Mouse (Mus musculus): ENCODE measurements around the gene Rbm18.
"Not testable (repeated sequence)": the region's sequence is repeated elsewhere in the genome, so short reads cannot be mapped to it uniquely, and the experiment has no call there.

Rbm18 gene

DNA sequence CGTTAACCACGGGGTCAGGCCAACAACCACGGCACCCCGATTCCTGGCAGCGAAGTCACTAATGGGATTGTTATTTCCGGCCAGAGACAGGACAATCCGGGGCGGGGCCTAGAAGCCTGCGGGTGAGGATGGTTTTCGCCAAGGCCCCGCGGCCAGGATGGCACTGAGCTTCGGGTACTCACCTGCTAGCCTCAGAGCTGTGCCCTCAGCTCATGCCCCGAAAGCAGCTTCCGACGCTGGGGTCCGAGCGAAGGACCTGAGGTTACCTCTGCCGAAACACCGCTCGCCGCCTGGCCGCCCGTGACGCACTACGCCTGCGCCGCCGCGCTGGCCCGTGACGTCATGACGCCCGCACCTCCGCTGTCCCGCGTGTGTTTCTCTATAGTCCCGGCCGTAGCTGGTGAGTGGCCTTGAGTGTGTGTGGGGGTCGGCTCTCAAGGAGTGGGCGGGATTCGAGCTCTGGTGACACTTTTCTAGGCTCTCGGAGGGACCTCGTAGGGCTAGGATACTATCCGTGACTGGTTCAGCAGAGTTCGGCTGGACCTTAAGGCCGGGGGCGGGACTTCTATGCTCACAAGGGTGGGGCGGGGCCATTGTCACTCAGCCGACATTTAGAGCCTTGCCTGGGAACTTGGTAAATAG is at the start of gene Rbm18, which contains the start of gene Mrrf:
Rbm18 (minus strand) TSS at position 474 of the 642 bp plus-strand sequence.
Mrrf (plus strand) TSS at position 90 of the 642 bp plus-strand sequence.
- peak; percentile 93 to 97 for DNase-seq (ENCODE audit: low spot score in 2 of 2)

DNA sequence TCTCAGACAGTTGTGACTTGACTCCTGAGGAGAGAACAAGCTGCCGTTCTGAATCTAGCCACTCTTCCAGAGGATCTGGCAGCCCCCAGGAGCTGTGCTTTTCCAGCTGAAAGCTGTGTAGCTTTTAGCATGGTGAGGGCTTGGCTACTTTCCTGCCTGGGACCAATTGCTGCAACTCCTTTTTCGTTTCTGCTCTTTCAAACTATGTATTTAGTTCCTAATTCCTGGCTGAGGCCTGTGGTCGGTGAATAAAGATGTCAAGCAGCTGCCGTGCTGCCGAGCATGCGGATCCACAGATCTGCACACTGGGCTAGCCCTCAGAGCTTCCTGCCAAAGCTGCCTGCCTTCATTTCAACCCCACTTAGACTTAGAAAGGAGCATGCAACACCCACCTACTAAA is 48.3 kb upstream of the Rbm18 start:
- DNase-seq (ENCODE audit: low spot score in 2 of 2) = peak in 1 of 2 experiments; percentile 26

DNA sequence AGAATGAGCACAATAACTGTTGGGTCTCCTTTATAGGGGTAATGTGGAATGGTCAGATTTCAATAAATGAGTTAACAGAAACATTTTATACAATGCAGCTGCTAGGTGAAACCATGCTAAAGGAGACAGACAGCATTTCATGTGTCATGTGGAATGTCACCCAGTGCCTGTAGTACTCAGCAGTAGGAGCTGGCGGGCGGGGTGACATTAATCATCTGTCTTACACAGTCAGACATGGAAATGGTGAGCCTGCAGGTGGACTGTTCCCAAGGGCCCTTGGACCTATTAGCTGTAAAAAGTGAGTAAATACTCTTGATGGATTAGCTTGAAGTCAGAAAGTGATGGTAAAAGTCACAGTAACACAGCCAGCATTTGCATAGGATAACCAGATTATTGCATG is 47.6 kb upstream of the Rbm18 start:
- DNase-seq (ENCODE audit: low spot score in 2 of 2) = no peak

DNA sequence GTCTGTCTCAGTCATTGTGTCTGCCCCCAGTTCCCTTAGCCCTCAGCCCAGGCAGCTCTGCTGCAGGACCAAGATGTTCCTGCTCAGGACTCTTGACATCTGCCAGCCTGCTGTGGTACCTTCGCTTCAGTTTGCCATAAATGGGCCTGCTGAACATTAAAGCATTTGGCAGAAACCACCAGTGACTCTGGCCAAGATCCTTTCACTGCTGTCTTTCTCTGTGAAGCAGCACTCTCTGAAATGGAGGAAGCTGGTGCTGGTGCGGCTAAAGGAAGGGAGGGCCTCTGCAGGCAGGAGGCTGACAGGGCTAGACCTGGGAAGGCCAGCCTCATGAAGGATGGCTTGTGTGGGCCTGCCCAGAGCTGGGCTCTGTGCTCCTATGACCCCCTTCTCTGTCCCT is 46.7 kb upstream of the Rbm18 start:
- no peak for DNase-seq (ENCODE audit: low spot score in 2 of 2)

DNA sequence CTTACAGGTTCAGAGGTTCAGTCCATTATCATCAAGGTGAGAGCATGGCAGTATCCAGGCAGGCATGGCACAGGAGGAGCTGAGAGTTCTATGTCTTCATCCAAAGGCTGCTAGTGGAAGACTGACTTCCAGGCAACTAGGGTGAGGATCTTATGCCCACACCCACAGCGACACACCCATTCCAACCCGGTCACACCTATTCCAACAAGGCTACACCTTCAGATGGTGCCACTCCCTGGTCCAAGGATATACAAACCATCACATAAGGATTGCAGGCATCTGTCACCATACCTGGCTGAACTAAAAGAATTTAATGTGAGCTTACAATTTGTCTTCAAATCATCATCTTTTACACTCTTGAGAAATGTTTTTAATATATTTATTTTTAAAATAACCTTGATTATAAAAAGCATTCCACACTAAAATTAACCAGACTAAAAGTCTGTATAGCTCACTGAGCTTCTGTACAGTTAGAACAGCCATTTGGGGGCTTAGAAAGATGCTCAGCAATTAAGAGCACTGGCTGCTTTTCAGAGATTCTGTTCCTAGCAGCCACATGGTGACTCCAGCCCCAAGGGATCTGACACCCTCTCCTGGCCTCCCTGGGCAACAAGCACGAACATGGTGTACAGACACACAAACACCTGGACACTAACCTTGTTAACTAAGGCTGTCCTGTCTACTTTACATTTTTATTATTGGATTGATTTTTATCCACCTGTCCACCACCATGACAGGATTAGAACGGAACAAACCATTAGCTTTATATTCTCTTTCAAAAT is 45.2 kb upstream of the Rbm18 start:
- DNase-seq (ENCODE audit: low spot score in 2 of 2) = not testable (repeated sequence)

DNA sequence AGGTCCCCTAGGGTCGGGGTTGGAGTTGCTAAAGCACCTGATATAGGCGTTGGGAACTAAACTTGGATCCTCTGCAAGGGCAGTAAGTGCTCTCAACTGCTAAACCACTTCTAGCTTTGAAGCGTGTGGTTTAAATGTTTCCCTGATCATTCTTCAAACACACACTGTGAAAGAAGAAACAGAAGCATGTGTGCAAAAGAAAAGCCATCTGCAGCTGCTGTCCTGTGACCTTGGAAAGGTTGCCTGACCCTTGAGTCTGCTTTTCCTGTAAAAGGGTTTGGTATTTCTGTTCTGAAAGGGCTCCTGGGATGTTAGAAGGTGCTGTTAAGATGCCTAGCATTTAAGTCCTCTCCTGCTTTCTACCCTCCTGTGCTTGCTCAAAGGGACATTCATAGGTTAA is 42.9 kb upstream of the Rbm18 start:
- no peak for DNase-seq (ENCODE audit: low spot score in 2 of 2)

DNA sequence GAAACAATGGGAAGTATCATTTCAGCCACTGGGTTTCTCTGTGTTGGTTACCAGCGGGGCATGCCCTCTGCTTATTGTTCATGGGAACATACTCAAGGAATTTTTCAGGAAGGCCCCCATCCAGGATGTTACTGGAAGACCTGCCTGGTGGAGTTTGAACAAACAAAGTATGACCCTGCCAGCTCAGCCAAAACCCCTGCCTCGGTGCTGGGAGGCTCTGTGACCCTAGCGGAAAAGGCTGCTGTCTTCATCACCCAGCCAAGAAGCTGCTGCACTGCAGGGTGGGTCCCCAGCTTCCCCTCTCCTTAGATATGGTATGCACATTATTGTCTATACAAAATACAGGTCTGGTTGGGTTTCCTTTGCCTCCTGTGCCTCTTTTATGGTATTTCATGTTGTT is 36.0 kb upstream of the Rbm18 start:
- no peak for DNase-seq (ENCODE audit: low spot score in 2 of 2)

DNA sequence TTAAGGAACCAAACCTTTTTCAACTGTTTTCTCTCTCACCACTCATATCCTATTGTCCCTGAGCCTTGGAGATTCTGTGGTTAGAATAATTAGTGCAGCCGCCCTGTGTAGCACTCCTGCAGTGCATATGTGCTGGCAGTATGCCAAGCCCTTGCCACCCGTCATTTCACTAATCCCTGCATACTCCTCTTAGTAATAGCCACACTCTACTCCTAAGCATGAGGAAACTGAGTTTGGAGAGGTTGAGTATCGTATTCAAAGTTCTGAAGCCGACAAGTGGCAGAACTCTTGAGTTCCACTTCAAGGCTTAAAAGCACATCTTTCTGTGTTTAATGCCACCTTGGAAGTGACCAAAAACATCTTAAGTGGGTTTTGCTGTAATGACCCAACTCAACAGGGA is 35.6 kb upstream of the Rbm18 start:
- no peak for DNase-seq (ENCODE audit: low spot score in 2 of 2)

DNA sequence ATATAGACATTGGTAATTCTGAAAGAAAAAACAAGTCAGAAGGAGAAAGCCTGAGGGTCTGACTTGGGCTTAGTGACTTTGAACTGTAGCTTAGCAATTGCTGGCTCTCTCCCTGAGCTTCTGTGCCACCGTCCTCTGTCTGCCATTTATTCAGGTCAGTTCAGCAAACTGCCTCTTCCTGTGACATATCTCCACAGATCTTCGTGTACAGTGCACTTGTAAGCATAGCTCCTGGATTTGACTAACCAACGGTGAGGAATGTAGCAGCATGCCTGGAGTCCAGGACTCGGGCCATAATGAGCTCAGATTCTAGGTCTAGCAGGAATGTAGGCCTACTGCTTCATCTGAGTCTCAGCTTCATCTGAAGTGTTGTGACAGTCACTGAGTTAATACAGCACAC is 32.6 kb upstream of the Rbm18 start:
- no peak for DNase-seq (ENCODE audit: low spot score in 2 of 2)

DNA sequence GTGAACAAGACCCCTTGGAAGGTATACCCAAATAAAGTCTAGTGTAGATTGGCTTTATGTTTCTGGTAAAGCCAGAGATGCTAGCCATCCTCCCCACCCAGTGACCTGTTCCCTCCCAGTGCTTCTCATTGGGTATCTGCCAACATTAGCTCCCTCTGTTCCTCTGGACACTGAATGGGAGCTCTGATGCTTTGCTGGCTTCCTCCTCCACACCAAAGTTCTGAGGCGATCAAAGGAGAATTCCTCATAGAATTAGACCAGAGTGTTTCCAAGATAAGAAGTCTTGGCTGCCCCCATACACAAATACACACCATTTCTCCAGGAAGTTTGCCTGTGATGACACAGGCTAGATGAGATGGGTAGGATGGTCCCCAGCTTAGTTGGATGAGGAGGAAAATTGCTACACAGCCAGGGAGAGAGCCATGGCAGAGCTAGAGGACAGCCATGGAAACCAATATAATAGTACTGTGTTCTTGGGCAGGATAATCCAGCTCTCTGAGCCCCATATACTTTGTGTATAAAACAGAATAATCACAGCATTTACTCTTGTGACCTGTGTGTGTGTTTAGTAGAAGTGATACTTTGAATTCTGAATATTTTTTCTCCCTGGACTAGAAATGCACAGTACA is 31.5 kb upstream of the Rbm18 start:
- no peak for DNase-seq (ENCODE audit: low spot score in 2 of 2)

DNA sequence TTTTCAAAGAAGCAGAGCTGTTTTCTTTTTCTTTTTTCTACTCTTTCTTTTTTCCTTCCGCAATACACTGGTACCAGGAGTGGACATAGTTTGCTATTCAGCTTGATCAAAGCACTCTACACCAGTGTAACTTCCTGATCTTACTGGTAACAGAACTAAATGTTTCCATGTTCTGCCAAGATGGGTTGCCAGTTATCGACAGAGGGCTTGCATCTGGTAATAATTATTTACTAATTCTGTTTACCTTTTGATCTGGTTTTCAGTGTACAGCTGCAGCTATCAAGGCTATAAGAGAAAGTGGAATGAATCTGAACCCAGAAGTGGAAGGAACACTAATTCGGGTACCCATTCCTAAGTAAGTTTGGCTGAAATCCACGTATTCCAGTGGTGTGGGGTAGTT is 22.8 kb upstream of the Rbm18 start:
- DNase-seq (ENCODE audit: low spot score in 2 of 2) = no peak

DNA sequence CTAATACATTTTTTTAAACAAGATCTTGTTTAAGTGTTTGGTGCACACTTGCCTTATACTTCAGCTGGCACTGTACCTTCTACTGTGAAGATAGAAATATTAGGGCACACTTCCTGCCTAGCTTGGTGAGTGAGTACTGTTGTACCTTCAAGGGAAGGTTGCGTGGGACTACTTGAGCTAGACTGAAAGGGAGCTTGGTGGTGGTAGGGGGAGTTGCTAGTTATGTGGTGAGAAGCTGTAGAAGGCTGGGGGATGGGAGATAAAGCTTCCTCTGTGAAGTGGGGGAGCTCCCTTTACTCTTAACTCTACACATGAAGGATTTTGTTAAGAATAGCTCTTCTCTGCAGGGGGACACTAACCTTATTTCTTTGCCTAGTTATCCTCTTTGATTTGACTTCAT is 20.9 kb upstream of the Rbm18 start:
- no peak for DNase-seq (ENCODE audit: low spot score in 2 of 2)

DNA sequence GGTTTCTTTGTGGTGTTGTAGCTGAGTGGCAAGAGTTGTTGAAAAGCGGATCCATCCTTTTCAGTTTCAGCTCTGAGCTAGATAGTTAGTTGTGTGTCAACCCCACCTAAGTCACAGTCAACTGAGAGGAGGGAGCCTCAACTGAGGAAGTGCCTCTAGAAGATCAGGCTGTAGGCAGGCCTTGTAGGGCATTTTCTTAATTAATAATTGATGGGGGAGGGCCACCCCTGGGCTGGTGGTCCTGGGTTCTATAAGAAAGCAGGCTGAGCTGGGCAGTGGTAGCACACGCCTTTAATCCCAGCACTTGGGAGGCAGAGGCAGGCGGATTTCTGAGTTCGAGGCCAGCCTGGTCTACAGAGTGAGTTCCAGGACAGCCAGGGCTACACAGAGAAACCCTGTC is 15.8 kb upstream of the Rbm18 start:
- DNase-seq (ENCODE audit: low spot score in 2 of 2) = not testable (repeated sequence)

DNA sequence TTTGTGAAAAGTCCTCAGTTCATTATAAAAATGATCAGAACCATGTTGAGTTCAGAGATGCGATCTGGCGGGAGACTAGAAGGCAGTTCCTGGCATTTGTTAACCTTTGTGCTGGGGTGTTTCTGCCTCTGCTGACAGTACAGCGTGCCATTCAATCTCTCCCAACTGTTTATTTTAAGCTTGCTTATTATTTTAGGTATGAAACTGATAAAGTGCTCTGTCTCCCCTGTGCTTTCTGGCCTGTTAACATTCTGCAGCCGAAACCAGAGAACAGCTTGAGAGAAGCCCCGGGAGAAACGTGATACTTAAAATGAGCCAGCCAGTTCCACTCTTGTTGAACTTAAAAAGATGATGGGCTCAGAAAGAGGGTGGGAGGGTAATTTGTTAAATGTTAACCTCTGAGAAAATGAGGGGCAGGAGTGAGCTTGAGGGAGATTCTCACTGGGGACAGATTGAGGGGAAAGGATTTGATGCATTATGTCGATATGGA is 12.3 kb upstream of the Rbm18 start:
- no peak for DNase-seq (ENCODE audit: low spot score in 2 of 2)

DNA sequence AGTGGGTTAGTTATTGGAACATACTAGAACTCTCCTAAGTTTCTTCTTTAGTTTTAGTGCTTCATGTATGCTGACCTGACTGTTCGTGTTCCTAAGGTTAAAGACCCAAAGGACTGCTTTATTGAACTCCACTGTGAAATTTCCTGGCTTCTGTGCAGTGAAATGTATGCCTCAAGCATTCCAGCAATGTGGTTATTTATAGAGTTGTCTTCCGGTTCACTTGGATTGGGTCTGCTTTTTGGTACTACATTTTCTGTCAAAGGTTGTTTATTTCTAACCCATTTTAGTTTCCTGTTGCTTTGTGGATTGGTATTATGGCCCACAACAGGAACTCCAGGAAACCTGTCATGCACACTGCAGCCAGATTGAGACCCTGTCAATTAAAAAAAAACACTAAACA is 2.5 kb upstream of the Rbm18 start:
- no peak for DNase-seq (ENCODE audit: low spot score in 2 of 2)

DNA sequence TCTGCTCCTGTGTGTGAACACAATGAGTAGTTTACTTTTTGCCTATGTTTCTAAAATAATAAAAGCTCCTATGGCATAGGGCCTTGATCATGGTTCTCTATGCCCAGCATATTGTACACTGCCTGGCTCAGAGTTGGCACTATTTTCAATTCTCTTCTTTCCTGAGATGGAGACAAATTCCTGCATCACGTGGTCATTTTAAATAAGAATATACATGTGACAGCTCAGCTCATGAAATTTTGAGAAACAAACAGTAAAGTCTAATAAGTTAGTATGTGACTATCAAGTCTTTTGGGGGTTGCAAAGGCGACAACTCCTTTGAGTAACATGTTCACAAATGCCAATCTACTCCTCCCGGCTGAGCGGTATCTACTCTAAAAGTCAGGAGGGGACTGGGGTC is 686 bp downstream of the Rbm18 start:
- no peak for DNase-seq (ENCODE audit: low spot score in 2 of 2)

DNA sequence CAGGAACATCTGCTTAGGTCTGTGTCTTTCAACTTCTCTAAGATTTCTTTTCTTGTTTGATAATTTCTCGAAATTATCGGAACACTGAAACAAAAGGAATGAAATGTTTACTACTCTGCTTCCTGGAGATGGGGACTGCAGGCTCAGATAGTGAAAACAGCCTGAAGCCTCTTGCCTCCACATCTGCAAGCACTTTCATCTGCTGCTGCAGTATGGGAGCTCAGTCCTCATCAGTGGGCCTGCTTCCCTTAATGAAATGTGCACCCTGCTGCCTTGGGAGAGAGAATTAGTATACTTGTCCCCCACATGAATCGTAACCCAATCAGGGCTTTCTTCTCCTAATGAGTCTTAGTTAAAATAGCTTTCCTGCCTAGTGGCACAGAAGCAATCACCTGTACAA is 7.5 kb downstream of the Rbm18 start:
- DNase-seq (ENCODE audit: low spot score in 2 of 2) = no peak

DNA sequence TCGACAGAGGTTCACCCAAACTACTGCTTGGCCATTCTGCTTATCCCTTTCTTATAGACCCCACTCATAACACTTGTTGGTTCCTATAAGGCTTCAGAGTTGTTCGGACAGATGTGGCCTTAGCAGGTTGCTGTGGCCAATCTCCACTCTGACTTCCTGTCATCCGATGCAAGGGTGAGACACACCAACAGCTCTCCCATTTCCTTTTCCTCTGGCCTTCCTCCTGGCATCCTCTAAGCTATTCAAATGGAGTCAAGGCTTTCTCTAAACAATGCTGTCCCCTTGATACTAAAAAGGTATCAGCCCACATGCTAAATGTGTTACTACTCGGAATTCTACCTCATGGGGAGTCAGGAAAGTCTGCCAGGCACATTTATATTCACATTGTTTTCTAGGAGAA is 8.6 kb downstream of the Rbm18 start:
- DNase-seq (ENCODE audit: low spot score in 2 of 2) = no peak

DNA sequence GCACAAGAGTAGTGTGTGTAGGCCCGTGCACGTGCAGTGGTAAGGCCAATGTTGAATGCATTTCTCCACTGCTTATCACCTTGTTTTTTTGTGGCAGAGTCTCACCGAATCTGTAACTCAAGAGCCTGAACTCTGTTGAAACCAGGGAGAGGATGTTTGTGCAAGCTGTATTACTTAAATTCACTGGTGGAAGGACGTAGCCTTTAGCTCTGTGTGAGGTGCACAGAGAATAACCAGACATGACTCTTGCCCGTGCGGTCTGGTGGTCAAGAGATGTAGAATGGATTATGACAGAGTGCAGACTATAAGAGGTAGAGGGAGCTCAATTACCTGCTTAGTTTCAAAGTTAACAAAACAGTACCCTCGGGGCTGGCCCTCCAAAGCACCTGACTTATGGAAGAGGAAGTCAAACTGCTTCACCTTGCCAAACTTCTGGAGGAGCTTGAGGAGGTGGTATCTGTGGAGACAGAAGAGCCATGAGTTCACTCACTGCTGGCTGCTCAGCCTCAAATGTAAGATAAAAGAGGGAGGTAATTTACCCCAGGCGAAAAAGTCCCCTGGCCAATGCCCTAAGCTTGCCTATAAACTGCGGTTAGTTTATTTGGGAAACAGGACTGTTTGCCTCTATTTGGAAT is 9.7 kb downstream of the Rbm18 start:
- no peak for DNase-seq (ENCODE audit: low spot score in 2 of 2)

DNA sequence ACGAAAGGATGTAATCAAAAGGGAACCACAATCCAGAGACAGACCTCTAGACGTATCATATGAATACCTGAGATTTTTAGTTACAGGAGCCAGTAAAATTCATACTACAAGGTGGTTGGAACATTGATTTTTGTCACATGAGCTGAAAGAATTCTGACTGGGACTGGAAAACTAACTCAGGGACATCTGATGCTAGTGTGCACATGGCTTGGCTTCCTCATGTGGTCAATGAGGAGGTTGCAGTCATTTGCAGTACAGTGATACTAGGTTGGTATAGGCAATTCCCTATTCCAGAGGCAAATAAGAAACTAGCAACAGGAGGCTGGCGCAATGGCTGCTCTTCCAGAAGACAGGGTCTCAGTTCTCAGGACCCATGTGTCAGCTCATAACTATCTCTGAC is 23.9 kb downstream of the Rbm18 start:
- no peak for DNase-seq (ENCODE audit: low spot score in 2 of 2)

DNA sequence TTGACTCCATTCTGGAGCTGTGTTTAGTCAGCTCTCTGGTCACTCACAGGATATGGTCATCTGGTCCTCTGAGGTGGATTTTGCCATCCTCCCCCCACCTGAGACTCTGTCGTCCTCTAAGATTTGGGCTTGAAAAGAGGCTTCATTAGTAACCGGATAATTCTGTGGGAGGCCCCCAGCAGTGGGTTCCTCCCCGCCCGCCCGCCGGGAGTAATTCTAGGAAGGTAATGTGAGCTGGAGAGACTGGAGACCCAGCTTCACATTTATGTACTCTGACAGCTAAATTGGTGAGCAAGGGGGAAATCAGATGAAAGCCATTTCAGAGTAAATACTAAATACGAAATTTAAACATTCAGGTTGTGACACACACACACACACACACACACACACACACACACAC is 28.0 kb downstream of the Rbm18 start:
- no peak for DNase-seq (ENCODE audit: low spot score in 2 of 2)

DNA sequence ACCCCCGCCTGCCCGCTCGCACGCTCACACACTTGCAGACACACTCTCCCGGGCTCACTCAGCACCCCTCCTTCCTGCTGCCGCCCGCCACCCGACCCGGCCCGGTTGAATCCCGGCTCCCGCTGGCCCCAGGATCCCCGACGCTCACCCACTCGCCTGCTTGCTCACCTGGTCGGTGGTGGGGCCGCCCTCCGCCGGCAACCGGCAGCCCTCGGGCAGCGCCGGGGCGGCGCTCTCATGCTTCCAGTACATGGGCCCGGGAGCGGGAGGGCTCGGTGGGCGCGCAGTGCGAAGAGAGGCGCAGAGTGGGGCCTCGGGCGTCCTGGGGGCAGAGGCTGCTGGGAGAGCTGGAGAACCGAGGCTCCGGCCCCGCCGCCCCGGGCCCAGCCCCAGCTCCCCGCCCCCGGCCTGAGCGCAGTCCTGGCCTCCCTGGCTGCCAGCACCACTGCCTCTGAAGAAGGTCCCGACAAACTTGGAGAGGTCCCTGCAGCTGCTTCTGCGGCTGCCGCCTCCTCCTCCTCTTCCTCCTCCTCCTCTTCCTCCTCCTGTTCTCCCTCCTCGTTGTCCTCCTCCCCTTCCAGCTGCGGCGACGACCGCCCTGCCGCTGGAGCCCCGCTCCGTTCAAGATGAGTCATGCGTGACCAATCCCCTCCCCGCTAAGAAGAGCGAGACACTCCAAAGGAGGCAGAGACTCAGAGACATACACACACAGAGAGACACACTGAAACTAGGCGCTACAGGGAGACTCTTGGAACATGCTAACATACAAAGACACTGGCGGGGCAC is 31.4 kb downstream of the Rbm18 start, which contains the start of gene Lhx6:
Lhx6 (minus strand) TSS at position 453 of the 786 bp plus-strand sequence.
- DNase-seq (ENCODE audit: low spot score in 2 of 2) = no peak

All from right cerebral cortex, adult 2 months (tissue).